Mouse (Mus musculus) C2C12 (cell line): ENCODE results near the gene Nop10.
A peak's percentile ranks its signal among the peaks of the same experiment; 100 is the strongest.

Experiments used
- CEBPB ChIP-seq: IDR thresholded peaks from one replicate; pipeline ENCODE4 v1.6.1; 2011; ENCODE audit warnings: low read depth, mild to moderate bottlenecking, control low read depth, moderate library complexity
- CTCF ChIP-seq: IDR thresholded peaks from one replicate; pipeline ENCODE4 v1.5.1; 2011; ENCODE audit not compliant: control insufficient read depth, insufficient read depth, insufficient read length
- FOSL1 ChIP-seq: IDR thresholded peaks from one replicate; pipeline ENCODE4 v1.8.0; 2011; ENCODE audit warnings: mild to moderate bottlenecking, low read length; ENCODE audit not compliant: poor library complexity, insufficient read depth, severe bottlenecking
- MAX ChIP-seq: IDR thresholded peaks from one replicate; pipeline ENCODE4 v1.6.1; 2011; ENCODE audit warnings: mild to moderate bottlenecking, control low read depth
- MYOD1 ChIP-seq: IDR thresholded peaks from one replicate; pipeline ENCODE4 v1.6.1; 2011; ENCODE audit warnings: low read depth; ENCODE audit not compliant: control insufficient read depth, insufficient read length
- MYOG ChIP-seq: IDR thresholded peaks from one replicate; pipeline ENCODE4 v1.6.1; 2011; ENCODE audit not compliant: control insufficient read depth, insufficient read length; ENCODE audit errors: extremely low read depth
- USF1 ChIP-seq: IDR thresholded peaks from one replicate; pipeline ENCODE4 v1.6.1; 2011; ENCODE audit warnings: low read depth, mild to moderate bottlenecking, control low read depth, moderate library complexity

GRCm38 (mm10) chr2:112261748-112262653, at the start of gene Nop10:
- TF ChIP-seq CTCF (peak; percentile 47), USF1 (peak; percentile 14), MAX (peak; percentile 81), CEBPB (no peak), MYOG (no peak), FOSL1 (no peak), MYOD1 (no peak)
